Mouse (Mus musculus) ES-Bruce4 (cell line): Measurements from ENCODE around the gene Angptl4. TPM values are rescaled to one million over a fixed set of nuclear protein-coding genes. Genes with fewer than 3 reads are reported as not detected.
A peak's percentile ranks its signal among the peaks of the same experiment; 100 is the strongest.

ENCODE experiments used
- H3K27ac ChIP-seq: 2 replicates; pipeline ENCODE4 v1.5.1; 2012; ENCODE audit warnings: low read length, inconsistent platforms; ENCODE audit not compliant: insufficient read depth
- H3K27me3 ChIP-seq: 2 replicates; pipeline ENCODE4 v1.6.1; 2012; ENCODE audit warnings: mild to moderate bottlenecking, low read length, inconsistent platforms; ENCODE audit not compliant: control insufficient read depth, poor library complexity, insufficient read depth, severe bottlenecking
- H3K36me3 ChIP-seq: 2 replicates; pipeline ENCODE4 v1.6.1; 2012; ENCODE audit warnings: inconsistent platforms, mild to moderate bottlenecking, low read length, moderate library complexity; ENCODE audit not compliant: control insufficient read depth, poor library complexity, insufficient read depth, severe bottlenecking
- H3K4me1 ChIP-seq: one replicate; pipeline ENCODE4 v1.8.1; 2011; ENCODE audit warnings: low read length; ENCODE audit not compliant: control insufficient read depth, insufficient read depth
- H3K4me3 ChIP-seq: 2 replicates; pipeline ENCODE4 v1.5.1; 2011; ENCODE audit warnings: low read depth, mild to moderate bottlenecking, low read length
- H3K9ac ChIP-seq: 2 replicates; pipeline ENCODE4 v1.6.1; 2012; ENCODE audit warnings: low read depth, mild to moderate bottlenecking, inconsistent platforms; ENCODE audit not compliant: poor library complexity, severe bottlenecking
- H3K9me3 ChIP-seq: replicated peaks from 2 replicates; pipeline ENCODE4 v1.6.1; 2012; ENCODE audit warnings: mild to moderate bottlenecking, low read length, inconsistent platforms; ENCODE audit not compliant: control insufficient read depth, poor library complexity, insufficient read depth, severe bottlenecking
- CTCF ChIP-seq: IDR thresholded peaks from one replicate; pipeline ENCODE4 v1.8.1; 2011; ENCODE audit warnings: low read depth, low read length
- EP300 ChIP-seq: IDR thresholded peaks from 2 replicates; pipeline ENCODE4 v1.6.1; 2011; ENCODE audit warnings: low read depth, low read length; ENCODE audit not compliant: insufficient read depth
- POLR2A ChIP-seq: IDR thresholded peaks from one replicate; pipeline ENCODE4 v1.8.1; 2011; ENCODE audit warnings: low read length; ENCODE audit not compliant: insufficient read depth
- polyA plus RNA-seq: library from polyadenylated mRNA; stranded (reverse); fragments of >200 nt; gene quantifications from 2 replicates; pipeline ENCODE4 v1.2.4, GENCODE M21; 2011; ENCODE audit warnings: low read depth; ENCODE audit not compliant: missing spikeins, insufficient read depth, insufficient read length

The Angptl4 gene
- polyA plus RNA-seq, 1 experiment, result 3.6 TPM

DNA sequence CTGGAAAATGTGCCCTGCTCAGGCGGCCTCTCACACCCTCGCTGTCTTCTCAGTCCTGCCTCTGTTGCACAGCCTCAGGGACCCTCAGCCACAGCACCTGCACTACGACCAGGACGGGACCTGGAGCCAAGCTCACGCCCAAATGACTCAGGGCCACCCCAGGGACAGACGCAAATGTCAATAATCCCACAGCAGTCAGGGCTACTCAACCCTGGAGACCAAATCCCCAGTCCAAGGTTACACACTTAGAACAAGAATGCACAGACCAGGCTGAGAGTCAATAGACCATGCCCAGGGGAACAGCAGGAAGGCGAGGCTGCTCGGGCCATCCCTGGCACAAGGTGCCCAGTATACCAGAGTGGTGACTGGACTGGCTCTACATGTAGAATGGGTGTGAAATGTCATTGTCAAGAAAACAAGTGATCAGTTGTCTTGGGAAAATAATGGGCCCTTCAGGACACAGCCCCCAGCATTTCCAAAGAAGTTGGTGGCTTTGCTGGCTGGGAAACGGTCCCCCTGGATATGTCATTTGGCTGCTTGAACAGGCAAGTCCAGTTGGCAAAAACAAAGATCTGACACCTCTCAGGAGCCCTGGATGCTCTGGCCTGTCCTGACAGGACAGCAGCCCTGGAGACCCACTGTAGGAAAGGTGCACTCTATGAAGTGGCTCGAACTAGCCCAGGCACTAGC lies 26.1 kb downstream of the Angptl4 start:
- Histone ChIP-seq H3K4me1 (peaks cover 5% of the 10 kb centered on the region), H3K36me3 (no peaks in the 10 kb centered on the region), H3K9me3 (no peaks in the 10 kb centered on the region), H3K4me3 (no peak overlapping the region), H3K9ac (no peak overlapping the region), H3K27me3 (no peaks in the 10 kb centered on the region), H3K27ac (no peak overlapping the region)
- no peak for TF ChIP-seq POLR2A
- TF ChIP-seq CTCF, result no peak
- TF ChIP-seq EP300, result no peak

DNA sequence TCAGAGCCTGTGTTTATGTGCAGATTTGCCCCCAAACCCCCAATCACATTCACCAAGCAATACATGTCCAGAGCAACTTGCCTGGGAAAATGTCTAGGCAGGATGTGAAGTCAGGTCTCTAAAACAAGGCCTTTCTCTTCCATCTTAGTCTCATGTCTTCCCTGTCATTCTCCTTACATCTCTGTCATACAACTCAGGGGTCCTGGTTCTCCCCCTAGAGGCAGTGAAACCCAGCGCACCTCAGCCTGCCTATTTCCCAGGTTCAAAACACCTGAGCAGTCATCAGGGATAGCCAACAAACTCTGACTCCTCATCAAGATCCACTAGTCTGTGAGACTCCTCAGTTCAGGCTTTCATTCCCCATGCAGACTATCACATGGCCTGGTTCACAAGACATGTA lies 27.0 kb downstream of the Angptl4 start:
- Histone ChIP-seq H3K9me3 (no peaks in the 10 kb centered on the region), H3K36me3 (peaks cover 3% of the 10 kb centered on the region; the same call in 1 of the 2 replicates), H3K27ac (no peak overlapping the region), H3K27me3 (no peaks in the 10 kb centered on the region), H3K4me3 (no peak overlapping the region), H3K4me1 (peaks cover 5% of the 10 kb centered on the region), H3K9ac (no peak overlapping the region)
- TF ChIP-seq EP300 (no peak), CTCF (peak; percentile 43), POLR2A (no peak)

DNA sequence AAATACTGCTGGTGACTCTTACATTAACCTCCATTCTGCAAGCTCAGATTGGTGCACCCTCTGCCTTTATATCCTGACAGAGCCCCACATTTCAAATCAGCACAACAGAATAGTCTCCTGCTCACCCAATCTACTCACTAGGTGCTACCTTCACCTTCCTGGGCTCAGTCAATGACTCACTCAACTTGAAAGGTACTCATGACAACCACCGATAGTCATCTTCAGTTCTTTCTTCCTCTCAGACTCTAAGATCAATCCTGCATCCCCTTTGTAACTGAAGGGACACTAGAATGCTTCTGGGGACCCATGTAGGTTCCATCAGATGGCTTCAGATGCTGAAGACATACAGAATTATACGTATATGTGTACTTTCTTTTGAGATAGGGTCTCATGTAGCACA lies 29.3 kb downstream of the Angptl4 start:
- H3K4me1 ChIP-seq, result peaks cover 5% of the 10 kb centered on the region
- H3K9me3 ChIP-seq, result no peaks in the 10 kb centered on the region
- no peak overlapping the region for H3K4me3 ChIP-seq
- peaks cover 14% of the 10 kb centered on the region for H3K36me3 ChIP-seq
- TF ChIP-seq POLR2A (no peak), CTCF (no peak), EP300 (no peak)
- no peaks in the 10 kb centered on the region for H3K27me3 ChIP-seq
- no peak overlapping the region for H3K27ac ChIP-seq
- no peak overlapping the region for H3K9ac ChIP-seq

DNA sequence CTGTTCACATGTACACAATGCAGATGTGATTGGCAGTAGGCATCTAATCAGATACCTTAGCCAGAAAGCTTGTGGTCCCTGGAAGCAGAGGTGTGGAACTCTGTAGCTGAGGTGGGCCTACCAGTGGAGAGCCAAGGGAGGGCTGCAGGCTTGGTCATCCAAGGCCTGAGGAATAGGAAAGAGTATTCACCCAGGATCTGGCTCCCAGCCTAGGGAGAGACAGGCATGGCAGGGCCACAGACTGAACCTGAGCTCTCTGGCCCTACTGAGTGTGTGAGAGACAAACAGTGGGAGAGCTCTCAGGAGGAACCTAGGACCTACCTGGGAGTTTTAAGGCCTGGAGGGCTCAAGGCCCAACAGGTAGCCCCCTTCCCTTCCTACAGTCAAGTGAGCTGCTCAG lies 30.4 kb downstream of the Angptl4 start:
- H3K4me1 ChIP-seq, result peaks cover 5% of the 10 kb centered on the region
- H3K4me3 ChIP-seq, result no peak overlapping the region
- H3K27ac ChIP-seq, result no peak overlapping the region
- H3K9me3 ChIP-seq, result no peaks in the 10 kb centered on the region
- H3K27me3 ChIP-seq, result no peaks in the 10 kb centered on the region
- H3K36me3 ChIP-seq, result peaks cover 14% of the 10 kb centered on the region
- TF ChIP-seq CTCF (no peak), POLR2A (no peak), EP300 (no peak)
- no peak overlapping the region for H3K9ac ChIP-seq

DNA sequence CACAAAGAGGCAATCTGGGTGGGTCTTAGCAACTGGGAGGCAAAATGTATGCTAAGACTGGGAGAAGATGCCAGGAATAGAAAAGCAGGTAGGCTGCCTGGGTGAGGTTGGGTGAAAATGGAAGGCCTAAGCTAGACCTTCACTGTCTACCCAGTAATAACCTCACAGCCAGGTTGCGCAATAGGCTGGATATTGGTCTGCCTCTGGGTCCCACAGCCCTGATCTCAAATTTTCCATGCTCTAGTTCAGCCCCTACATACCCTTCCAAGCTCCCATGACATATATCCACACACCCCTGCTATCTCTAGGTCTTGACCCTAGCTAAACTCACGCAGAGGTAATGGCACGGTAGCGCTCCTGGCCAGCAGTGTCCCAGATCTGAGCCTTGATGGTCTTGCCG lies 32.2 kb downstream of the Angptl4 start:
- Histone ChIP-seq H3K4me3 (no peak overlapping the region), H3K36me3 (peaks cover 22% of the 10 kb centered on the region), H3K27ac (no peak overlapping the region), H3K9ac (no peak overlapping the region), H3K27me3 (no peaks in the 10 kb centered on the region), H3K4me1 (no peaks in the 10 kb centered on the region), H3K9me3 (0 out of 2 replicates have a peak, but pooled peaks cover 3% of the 10 kb centered on the region)
- TF ChIP-seq EP300, result no peak
- no peak for TF ChIP-seq CTCF
- no peak for TF ChIP-seq POLR2A

DNA sequence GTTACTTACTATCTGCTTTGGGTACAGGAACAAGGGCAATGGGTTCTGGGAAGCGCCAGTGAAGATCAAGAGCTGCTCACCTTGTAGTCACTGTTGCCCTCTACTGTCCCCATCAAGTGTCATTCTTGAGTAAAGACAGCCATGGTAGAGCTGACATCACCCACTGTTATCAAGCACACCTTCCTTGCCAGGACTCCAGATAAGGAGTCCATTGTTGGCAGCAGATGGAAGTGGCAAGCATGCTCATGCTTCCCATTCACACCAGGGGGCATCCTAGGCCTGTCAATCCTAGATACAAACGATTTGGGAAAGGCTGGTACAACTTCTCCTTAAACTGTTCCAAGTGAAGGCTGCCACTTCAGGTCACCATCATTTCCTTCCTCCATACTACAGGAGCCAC lies 35.6 kb downstream of the Angptl4 start:
- H3K9ac ChIP-seq, result no peak overlapping the region
- peaks cover 11% of the 10 kb centered on the region for H3K9me3 ChIP-seq
- TF ChIP-seq POLR2A, result no peak
- no peak for TF ChIP-seq EP300
- no peak for TF ChIP-seq CTCF
- peaks cover 22% of the 10 kb centered on the region for H3K36me3 ChIP-seq
- H3K4me1 ChIP-seq, result no peaks in the 10 kb centered on the region
- H3K4me3 ChIP-seq, result no peak overlapping the region
- no peak overlapping the region for H3K27ac ChIP-seq
- no peaks in the 10 kb centered on the region for H3K27me3 ChIP-seq
